Mouse (Mus musculus) cerebellum, adult 2 months (tissue): ENCODE results near the gene Erf. TPM values are rescaled to one million over a fixed set of nuclear protein-coding genes. Genes with fewer than 3 reads are reported as not detected.

Source experiments
- DNase-seq, 2 experiments: peaks; one replicate each; pipeline ENCODE4 v3.0.0; 2021
- H3K27ac ChIP-seq: fragments of 200-500 bp; 2 replicates; pipeline ENCODE4 v1.5.1; 2012; ENCODE audit warnings: low read length, control low read depth, inconsistent platforms; ENCODE audit not compliant: insufficient read depth
- H3K27me3 ChIP-seq: fragments of 200-500 bp; 2 replicates; pipeline ENCODE4 v1.6.1; 2012; ENCODE audit warnings: inconsistent platforms, mild to moderate bottlenecking, low read length, moderate library complexity; ENCODE audit not compliant: control insufficient read depth, insufficient read depth
- H3K4me1 ChIP-seq: fragments of 200-500 bp; 2 replicates; pipeline ENCODE4 v1.6.1; 2011; ENCODE audit warnings: low read length; ENCODE audit not compliant: control insufficient read depth, insufficient read depth
- H3K4me3 ChIP-seq: fragments of 200-500 bp; replicated peaks from 2 replicates; pipeline ENCODE3; 2011; ENCODE audit warnings: mild to moderate bottlenecking, low read depth, low read length, control low read depth; ENCODE audit not compliant: insufficient read depth
- CTCF ChIP-seq: fragments of 200-500 bp; IDR thresholded peaks from 2 replicates; pipeline ENCODE4 v1.5.1; 2011; ENCODE audit warnings: low read depth, mild to moderate bottlenecking, control low read depth, low read length, moderate library complexity, borderline replicate concordance; ENCODE audit not compliant: insufficient read depth
- POLR2A ChIP-seq: fragments of 200-500 bp; IDR thresholded peaks from 2 replicates; pipeline ENCODE4 v1.6.1; 2011; ENCODE audit warnings: low read length, control low read depth, borderline replicate concordance; ENCODE audit not compliant: insufficient read depth
- WGBS: fragments of 180-500 bp; shearing (Covaris S2); methylation state at CpG from one replicate; pipeline ENCODE4 v1.1.7; 2018; 5-methylcytosine and 5-hydroxymethylcytosine counted together
- polyA plus RNA-seq: library from polyadenylated mRNA; depleted of rRNA; stranded (reverse); fragments of >200 nt; gene quantifications from 2 replicates; pipeline ENCODE4 v1.2.3, GENCODE M21; 2012

The Erf gene
- polyA plus RNA-seq, 1 experiment, result 14.3 TPM

DNA sequence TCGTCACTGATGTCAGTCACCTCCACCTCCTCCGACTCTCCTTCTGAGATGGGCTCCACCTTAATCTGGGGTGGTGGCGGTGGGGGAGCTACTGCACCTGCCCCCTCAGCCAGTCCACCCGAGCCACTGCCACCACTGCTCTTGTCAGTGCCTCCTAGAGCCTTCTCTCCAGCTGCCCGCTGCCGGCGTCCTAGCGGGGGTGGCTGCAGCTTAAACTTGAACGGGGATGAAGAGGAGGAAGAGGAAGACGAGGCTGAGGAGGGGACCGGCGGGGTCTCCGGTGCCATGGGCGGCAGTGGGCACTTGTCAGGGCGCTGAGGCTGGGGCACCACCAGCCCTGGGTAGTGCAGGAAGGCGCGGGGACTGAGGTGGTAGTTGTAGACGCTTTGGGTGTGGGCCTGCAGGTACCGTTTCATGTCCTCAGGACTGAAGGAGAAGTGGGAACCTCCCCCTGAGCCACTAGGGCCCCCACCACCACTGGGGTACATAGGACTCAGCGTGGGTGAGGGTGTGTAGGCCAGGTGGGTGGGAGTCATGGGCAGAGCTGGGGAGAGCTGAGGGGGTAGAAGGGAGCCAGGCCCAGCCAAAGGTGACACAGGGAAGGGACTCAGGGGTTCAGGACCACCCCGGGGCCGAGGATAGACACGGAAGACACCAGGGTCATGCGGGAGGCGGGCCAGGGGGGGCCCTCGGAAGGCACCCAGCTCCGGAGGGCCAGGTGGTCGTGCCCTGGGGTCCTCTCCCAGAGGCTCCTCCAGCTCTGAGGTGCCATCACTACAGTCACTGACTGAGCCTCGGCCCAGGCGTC, 5.8 kb downstream of the Erf start:
- H3K27me3 ChIP-seq, result no peaks in the 10 kb centered on the region
- no peak overlapping the region for H3K27ac ChIP-seq
- DNase-seq, result no peak
- peaks cover 15% of the 10 kb centered on the region; the same call in 1 of the 2 replicates for H3K4me1 ChIP-seq
- H3K4me3 ChIP-seq, result no peak overlapping the region
- no peak for TF ChIP-seq CTCF
- no peak for TF ChIP-seq POLR2A
- WGBS, result 88% methylated on average over 30 of the region's 30 CpGs

DNA sequence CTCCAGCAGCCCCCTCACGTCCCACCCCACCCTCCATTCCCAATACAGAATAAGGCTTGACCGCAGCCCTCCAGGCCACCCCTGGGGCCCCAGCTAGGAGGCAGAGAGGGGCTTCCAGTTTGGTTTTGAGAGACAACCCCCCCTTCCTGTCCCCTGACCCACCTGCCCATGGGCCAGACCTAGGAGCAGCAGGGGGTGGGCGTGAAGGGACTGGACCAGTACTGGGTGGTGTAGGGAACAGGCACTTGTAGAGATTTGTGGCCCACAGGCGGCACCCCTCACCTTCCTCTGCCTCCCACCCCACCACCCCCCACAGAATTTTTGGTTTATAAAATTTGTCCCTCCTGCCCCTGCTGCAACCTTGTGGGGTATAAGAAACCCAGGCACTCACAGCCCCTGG, 7.2 kb downstream of the Erf start:
- H3K27ac ChIP-seq, result no peak overlapping the region
- DNase-seq, result no peak
- TF ChIP-seq POLR2A (no peak), CTCF (no peak)
- H3K4me1 ChIP-seq, result peaks cover 12% of the 10 kb centered on the region; the same call in 1 of the 2 replicates
- WGBS, result 93% methylated on average over 4 of the region's 4 CpGs
- no peak overlapping the region for H3K4me3 ChIP-seq
- no peaks in the 10 kb centered on the region for H3K27me3 ChIP-seq

DNA sequence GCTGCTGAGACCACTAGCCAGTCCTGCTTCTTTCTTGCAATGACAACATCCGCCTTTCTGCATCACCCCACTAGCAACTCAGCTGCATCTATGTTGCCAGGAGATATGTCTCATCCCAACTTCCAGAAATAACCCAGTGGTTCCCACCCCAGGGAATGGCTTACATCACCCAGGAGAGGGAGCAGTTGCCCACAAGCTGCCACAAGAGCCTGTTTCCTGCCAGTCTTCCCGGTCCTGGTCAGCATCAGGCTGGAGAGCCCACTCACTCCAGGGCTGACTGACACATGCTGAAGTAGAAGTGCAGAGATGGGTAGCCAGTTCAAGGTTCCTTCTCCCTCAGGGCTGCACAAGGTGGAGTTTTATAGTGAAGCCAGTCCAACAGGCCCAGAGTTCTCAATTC, 9.5 kb downstream of the Erf start:
- peak; percentile 60 to 70 for DNase-seq
- 0 out of 2 replicates have a peak, but pooled peaks cover 3% of the 10 kb centered on the region for H3K4me1 ChIP-seq
- H3K27ac ChIP-seq, result no peak overlapping the region
- H3K27me3 ChIP-seq, result no peaks in the 10 kb centered on the region
- no peak overlapping the region for H3K4me3 ChIP-seq
- peak; percentile 65 for TF ChIP-seq CTCF
- no peak for TF ChIP-seq POLR2A
- WGBS, result 16% methylated on average over 2 of the region's 2 CpGs

DNA sequence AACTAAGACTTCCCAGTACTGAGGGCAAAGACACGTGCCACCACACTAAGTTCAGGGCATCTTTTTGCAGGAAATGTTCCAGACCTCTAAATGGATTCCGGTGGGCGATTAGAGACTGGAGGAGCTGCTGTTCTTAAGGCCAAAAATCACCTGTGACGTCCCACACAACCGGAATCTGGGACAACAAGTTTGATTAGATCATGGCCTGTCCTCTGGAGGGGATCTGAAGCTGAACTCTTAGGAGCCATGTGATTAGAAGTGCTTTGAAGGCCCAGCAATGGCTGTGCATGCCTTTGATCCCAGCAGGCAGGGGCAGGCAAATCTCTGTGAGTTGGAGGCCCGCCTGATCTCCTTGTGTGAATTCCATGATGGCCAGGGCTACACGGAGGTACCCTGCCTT, 9.9 kb downstream of the Erf start:
- peaks cover 3% of the 10 kb centered on the region; the same call in 1 of the 2 replicates for H3K4me1 ChIP-seq
- H3K4me3 ChIP-seq, result no peak overlapping the region
- DNase-seq, result no peak
- no peak for TF ChIP-seq POLR2A
- no peak for TF ChIP-seq CTCF
- no peak overlapping the region for H3K27ac ChIP-seq
- WGBS, result 73% methylated on average over 7 of the region's 7 CpGs
- no peaks in the 10 kb centered on the region for H3K27me3 ChIP-seq

DNA sequence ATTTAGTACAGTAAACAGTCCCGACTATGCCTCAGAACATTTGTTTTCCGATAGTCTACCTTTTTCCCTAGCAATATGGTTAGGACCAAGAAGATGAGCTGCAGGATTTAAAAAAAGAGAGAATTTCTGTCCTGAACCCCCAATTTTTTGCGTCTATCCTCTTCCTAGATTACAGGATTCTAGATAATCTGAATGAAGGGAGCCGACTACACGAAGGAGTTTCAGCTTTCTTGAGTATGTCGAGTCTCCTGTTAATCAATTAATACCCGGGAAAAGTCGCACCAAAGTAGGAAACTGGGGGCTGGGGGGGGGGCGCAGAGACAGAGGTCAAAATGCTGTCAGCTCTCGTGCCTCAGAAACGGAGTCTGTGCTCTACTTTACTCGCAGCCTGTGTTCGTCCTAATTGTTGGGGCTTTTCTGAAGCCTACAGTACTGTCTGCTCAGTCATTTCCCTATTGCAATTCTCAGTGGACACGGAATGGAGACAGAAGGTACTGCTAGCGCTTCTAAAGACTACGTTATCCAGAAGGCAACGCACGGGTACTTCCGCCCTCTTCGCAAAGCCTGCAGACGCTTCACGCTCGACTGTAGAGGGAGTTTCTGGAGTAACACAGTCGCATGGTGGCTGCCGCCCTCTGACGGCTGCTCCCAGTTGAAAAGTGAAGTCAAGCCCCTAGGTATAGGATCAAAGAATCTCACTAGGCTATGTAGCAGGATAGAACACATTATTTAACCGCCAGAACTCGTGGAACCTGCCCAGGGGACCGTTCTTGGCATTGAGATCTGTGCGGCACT, 11.5 kb downstream of the Erf start:
- peak; percentile 87 to 93 for DNase-seq

DNA sequence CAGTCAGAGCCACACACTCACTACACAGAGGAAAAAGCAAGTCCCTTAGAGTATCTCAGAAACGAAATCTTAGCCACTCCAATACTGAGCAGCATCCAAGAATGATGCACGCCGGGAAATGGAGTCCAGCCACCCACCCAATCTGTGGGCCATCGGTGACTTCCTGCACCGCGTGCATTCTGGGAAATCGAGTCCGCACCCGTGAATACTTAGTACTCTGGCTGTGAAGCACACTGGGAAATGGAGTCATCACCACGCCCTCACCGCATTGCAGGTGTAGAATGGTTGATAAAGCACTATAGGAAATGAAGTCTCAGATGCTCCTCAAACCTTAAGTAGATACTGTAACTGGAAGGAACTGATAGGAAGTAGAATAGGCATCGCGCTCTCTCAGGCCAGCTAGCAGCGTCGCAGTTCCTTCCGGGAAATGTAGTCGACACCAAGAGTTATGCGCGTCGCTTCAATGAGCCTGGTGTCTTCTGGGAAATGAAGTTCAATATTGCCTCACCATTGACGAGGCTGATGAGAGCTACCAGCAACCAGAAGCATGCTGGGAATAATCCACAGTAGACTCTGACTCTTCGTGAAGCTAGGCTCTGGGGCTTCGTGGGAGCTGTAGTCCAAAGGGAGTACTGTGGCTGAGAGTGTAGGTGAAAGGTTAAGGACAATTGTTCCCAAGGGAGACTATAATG, 12.4 kb downstream of the Erf start:
- H3K27me3 ChIP-seq, result no peaks in the 10 kb centered on the region
- DNase-seq, result peak; percentile 96 to 97

More for the DNA sequence above, 11.5 kb downstream of the Erf start:
- under 1% methylated on average over 30 of the region's 30 CpGs for WGBS
- TF ChIP-seq POLR2A, result peak; percentile 55; the same call in 1 of the 2 replicates
- TF ChIP-seq CTCF, result peak; percentile 71
- Histone ChIP-seq H3K27ac (peak overlapping the region; percentile 82), H3K27me3 (no peaks in the 10 kb centered on the region), H3K4me3 (peak overlapping the region; percentile 50), H3K4me1 (peaks cover 6% of the 10 kb centered on the region; the same call in 1 of the 2 replicates)

DNA sequence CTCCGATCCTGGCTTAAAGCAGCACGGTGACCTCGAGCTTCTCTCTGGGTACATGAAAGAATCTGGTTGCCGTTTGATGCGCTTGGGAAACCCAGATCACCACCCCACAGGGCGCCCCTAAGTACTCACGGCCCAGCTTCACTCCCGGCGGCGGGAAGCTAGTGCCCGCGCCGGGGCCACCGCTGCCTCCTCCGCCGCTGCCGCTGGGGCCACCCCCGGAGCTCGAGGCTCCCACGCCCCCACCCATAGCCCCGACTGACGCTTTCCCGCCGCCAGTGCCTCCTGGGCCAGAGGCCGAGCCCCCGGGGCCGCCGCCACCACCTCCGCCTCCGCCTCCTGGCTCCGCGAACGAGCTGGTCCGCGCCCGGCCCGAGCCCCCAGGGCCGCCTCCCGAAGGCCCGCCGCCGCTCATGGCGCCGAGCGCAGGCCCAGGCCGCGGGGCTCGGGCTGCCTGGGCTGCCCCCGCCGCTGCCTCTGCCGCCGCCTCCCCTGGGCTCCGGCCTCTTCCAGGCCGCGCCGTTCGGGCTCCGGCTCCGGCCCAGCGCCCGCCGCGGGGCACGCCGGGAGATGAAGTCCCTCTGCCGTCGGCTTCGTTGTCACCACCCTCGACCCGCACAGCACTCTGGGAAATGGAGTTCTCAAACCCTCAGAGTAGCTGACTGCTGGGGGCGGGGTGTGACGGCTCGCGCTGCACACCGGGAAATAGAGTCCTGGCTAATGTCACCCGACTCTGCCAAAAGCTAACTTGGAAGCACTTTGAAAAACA, 13.1 kb downstream of the Erf start, which contains the start of gene Gsk3a:
Gsk3a (minus strand) TSS at position 603 of the 766 bp plus-strand sequence.
- Histone ChIP-seq H3K4me3 (peak within 1 kb of the TSS; percentile 81), H3K4me1 (peaks cover 6% of the 10 kb centered on the region; the same call in 1 of the 2 replicates), H3K27me3 (no peaks in the 10 kb centered on the region), H3K27ac (peak within 1 kb of the TSS; percentile 86)
- DNase-seq, result peak; percentile 99
- peak; percentile 44; the same call in 1 of the 2 replicates for TF ChIP-seq POLR2A
- no peak for TF ChIP-seq CTCF
- WGBS, result under 1% methylated on average over 69 of the region's 76 CpGs

More for the DNA sequence above, 12.4 kb downstream of the Erf start:
- peak overlapping the region; percentile 86 for H3K27ac ChIP-seq
- TF ChIP-seq POLR2A (peak; percentile 52; the same call in 1 of the 2 replicates), CTCF (no peak)
- WGBS, result under 1% methylated on average over 23 of the region's 23 CpGs
- peak overlapping the region; percentile 61 for H3K4me3 ChIP-seq
- peaks cover 6% of the 10 kb centered on the region; the same call in 1 of the 2 replicates for H3K4me1 ChIP-seq
